Mouse (Mus musculus) testis, postnatal 14 days (tissue): ENCODE results near the gene Mgat3.

Experiments used
- DNase-seq: peaks from one replicate; pipeline ENCODE4 v3.0.0; 2021; ENCODE audit warnings: low spot score

The Mgat3 gene

DNA sequence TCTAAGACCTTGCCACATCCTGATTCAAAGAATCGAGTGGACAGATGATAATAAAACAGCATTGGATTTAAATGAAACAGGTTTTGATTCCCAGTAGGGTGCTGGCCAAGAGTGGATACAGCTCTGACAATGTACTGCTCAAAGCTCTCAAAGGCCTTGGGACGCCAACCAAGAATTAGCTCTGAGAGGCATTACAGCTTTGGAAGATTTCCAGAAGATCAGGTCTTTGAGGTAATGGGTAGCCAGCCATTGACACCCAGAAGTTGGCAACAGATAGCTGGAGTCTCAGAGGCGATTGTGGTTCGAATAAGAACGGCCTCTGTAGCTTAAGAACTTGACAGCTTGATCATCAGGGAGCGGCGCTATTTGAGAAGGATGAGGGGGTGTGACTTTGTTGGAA lies 8.0 kb downstream of the Mgat3 start:
- DNase-seq: no peak

DNA sequence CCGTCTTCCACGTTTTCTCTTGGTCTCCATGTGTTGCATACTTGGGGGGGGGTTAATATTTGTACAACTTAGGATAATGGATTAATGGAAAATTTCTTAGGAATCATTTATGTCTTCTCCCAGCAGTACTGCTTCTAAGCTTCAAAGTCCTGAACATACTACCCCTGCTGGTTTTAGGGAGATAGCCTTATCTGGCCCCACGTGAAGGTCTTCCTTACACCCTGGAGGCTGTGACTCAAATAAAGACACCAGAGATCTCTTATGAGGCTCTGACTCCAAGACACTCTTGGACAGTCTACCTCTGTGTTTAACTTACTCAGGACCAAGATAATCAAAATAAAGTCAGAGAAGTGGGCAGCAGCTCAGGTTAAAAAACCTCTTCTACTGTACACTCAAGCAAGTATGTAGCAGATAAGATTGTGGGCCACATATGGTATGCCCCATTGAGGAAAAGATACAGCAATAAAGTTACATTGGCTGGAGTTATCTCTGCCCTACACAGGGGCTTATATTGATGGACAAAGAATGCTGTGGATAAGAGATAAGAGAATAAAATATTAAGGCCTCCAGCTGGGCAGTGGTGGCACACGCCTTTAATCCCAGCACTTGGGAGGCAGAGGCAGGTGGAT lies 8.7 kb downstream of the Mgat3 start:
- no peak for DNase-seq

DNA sequence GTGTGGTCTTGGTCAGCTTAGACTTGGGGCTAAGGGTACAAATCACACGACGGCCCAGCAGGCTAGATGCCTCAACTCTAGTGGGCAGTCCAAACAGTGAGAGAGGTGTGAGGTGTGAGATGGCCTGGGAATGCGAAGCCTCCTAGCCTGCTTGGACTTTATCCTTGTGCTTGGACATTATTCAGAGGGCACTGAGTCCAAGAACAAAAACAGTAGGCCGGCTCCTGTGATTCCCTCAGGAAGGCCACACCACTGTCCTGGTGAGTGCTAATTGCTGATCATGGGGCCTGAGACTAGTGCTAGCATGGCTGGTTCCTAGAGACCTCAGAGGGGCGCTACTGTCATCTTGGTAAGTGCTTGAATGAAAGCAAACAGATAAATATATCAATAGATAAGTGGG lies 15.4 kb downstream of the Mgat3 start:
- no peak for DNase-seq

DNA sequence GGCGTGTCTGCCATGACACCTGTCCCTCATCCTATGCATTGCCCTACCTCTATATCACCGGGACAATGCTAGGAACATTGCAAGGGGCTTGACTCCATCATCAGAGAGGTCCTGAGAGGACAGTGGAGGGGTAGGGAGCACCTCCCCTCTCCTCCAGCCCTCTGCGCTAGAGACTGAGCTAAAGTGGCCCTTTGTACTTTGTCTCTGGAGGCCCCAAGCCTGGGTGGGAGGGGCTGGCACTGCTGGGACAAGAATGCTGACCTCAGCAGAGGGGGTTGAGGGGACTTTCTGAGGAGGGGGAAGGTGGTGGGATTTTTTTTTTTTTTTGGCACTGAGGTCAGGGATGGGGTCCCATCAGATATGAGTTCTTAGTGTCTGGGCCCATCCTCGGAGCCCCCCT lies 16.6 kb downstream of the Mgat3 start:
- DNase-seq: no peak

DNA sequence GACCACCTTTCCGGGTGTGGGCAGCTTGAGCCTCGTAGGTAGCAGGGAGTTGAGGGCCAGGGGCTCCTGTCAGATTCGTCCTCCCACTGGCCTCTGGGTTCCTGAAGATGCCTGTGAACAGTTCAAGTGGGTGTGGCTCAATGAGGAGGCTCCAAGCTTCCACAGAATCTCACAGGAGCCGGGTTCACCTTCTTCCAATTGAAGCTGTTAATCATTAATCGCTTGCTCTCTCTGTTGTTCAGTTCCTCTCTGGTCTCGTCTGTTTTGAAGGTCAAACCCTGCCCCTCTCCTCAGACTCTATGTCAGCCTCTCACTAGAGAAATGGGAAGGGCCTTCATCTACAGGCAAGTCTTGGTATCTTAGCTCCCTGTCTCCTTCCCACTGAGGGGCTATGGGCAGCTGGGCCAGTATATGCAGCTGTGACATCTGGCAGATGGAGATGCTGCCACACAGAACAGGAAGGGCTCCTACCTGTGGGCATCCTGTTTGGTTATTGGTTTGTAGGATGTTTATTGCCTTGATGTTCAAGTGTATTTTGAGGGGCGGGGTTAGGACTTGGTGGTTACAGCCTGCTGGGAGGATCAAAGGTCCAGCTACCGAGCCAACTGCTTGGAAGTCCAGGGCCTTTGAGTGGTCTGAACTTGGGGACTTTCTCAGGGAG lies 18.2 kb downstream of the Mgat3 start:
- DNase-seq: no peak

- DNase-seq: no peak
Observed at GRCm38 (mm10) chr15:80192246-80192585, 18.7 kb downstream of the Mgat3 start.

GRCm38 (mm10) chr15:80192847-80193246 lies 19.3 kb downstream of the Mgat3 start:
- DNase-seq: no peak

GRCm38 (mm10) chr15:80199556-80199955 lies 26.0 kb downstream of the Mgat3 start:
- DNase-seq: no peak

DNA sequence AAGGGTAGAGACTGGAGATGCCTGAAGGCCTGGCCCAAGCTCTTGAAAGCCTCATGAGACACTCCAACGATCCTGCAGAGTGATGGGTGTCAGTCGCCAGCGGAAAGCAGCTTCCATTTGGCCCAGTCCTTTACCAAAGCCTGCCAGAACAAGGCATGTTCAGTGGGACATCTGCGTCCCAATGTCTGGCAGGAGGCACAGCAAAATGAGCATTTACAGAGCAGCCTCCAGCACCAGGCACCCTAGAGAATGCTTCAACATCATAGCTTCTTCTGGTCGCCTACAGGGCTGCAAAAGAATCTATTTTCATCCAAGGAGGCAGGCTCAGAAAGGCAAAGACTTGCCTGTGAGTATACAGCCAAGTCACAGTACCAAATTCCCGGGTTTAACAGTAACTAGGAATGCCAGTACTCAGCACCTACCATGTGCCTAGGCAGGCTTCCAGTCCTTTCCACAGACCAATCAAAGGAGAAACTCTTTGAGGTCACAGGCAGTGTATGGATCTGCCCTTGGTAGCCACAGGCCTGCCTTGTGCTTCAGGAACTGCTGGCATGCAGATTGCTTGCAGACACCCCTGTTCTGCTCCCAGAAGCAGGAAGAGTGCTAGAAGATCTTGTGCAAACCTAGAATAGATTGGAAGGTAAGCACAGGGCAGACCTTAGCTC lies 28.7 kb downstream of the Mgat3 start:
- DNase-seq: no peak

DNA sequence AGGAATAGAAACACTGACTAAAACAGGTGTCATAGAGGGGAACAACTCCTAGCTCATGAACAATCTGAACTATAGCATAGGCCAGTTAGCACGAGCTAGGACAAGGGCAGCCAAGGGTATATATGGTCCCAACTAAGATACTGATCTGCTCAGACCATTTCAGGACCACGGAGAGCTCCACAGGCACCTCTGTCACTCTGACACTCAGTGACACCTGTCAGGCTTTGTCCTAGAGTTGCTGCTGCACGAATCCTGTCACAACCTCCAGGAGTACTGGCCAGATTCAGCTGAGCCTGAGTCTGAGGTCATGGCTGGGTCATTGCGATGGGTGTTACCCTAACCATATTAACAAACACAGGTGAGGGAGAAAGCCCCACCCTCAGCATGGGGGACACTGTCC lies 29.9 kb downstream of the Mgat3 start:
- DNase-seq: no peak

DNA sequence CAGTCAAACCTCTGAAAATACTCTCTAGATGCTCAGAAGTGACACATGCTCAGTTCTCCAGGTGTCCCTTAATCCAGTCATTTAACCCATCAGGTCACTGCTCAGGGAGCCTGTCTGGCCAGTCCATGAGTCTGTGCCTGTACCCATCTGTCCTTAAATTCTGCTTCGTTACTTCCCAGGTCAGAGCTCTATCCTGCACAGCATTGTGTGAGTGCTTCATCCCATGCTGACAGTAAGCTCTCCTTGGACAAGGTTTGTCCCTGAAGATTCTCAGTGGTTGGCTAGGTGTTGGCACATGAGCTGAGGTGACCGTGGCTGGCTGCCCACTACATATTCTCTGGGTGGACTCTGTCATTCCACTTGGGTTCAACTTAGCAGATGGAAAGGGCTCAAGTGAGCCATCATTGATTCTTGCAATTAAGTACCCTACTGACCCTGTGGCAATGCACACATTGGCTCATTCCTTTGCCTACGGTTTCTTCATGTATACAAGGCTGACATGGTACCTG lies 32.6 kb downstream of the Mgat3 start:
- no peak for DNase-seq

DNA sequence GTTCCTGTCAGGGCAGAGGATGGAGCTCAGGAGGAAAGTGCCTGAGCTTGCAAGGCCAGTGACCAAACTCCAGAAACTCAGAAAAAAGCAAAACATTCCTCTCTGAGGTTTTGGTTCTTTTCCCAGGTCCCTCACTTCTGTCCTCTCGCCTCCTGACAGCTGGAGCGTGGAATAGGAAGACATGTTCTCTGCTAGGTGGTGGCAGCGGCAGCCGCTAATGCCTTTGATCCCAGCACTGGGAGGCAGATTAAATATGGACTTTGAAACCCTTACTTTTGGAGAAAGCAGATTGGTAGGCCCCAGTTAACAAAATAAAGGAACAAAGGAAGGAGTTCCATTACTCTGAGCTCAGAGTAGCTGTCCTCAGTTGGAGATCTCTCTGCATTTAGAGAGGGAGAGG lies 34.9 kb downstream of the Mgat3 start:
- DNase-seq: no peak

GRCm38 (mm10) chr15:80213688-80214087 lies 40.2 kb downstream of the Mgat3 start:
- no peak for DNase-seq

DNA sequence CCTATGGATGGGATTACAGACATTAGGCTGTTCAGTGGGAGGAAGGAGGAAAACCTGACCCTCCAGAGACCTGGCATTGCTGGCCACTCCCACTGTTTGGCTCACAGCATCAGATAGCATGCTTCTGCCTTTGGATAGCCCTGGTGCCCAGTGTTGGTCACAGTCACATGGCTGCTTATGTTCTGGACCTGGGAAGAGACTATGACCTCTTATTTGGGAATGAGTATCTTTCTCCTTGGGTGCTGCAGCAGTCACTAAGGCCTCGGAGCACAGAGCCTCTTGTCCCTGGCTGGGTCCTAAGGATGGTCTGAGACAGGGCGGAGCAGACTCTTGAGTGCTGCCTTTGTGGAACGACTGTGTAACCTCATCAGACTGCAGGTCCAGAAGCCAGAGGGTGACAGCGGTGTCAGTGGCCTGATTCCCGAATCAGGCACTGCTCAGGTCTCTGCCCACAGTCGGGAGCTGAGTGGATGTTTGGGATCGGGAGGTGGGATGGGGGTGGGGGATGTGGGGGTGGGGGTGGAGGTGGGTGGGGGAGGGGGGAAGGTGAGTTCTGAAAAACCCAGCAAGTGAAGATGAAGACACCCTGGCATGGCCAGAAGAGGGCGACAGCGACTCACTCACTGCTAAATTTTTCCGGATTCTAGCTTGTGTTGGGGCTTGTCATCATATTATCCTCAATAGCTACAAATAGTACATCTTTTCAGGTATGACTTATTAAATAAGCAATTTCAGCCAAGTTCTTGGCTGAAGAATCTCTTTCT lies 42.4 kb downstream of the Mgat3 start:
- no peak for DNase-seq

DNA sequence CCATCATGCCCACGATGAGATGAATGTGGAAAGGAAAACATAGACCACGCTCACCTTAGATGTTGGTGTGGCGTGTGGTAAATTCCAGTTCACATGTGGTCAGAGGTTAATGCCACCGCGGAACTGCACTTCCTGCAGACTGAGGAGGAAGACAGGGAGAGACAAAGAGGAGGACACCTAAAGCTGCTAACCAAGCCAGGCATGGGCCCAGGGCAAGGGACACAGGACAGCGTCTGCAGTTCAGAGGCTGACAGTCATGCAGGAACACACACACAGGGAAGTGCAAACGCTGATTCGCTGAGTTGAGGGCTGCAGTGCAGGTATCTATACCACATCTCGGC lies 42.9 kb downstream of the Mgat3 start:
- no peak for DNase-seq

GRCm38 (mm10) chr15:80217476-80217875 lies 44.0 kb downstream of the Mgat3 start:
- no peak for DNase-seq

DNA sequence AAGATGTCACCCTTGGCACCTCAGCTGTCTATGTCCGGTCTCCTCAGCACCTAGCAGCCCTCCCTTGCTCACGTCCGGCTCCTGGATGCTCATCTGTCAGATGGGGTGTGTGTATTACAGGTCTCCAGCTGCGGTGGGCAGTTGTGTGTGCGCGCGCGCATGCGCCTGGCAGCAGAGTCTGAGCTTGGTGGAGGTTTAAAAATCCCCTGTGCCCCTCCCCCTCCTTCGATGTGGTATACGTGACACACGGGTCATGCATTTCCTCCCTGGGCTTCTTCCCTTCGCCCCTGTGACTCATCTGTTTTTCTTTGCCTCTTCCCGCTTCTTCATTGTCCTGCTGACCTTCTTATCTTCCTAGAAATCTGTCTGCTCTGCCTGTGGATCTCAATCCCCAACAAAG lies 45.7 kb downstream of the Mgat3 start:
- no peak for DNase-seq

GRCm38 (mm10) chr15:80219705-80220657 lies 46.5 kb downstream of the Mgat3 start:
- DNase-seq: no peak

- DNase-seq: no peak
Observed at GRCm38 (mm10) chr15:80221031-80221430, 47.5 kb downstream of the Mgat3 start.

- no peak for DNase-seq
Observed at GRCm38 (mm10) chr15:80223751-80224150, 50.2 kb downstream of the Mgat3 start.

DNA sequence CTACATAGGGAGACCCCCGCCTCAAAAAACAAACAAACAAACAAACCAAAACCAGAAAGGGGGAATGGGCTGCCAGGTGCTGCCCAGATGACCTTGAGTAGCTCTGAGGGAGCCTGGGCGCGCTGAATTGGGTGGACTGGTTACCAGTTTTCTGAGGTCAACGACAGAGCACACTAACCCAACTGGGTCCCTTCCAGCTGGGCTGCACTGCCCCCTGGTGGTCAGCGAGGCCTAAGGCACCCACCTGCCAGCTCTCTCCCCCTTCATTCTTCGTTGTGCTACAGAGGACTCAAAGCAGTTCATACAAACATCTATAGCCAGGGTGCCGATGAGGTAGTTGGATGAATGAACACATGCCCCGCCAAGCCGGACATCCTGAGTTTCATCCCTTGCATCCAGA lies 51.7 kb downstream of the Mgat3 start:
- peak; percentile 74 for DNase-seq

- DNase-seq: no peak
Observed at GRCm38 (mm10) chr15:80225796-80226195, 52.3 kb downstream of the Mgat3 start.
